Mouse (Mus musculus): ENCODE measurements around the gene Ly6g6c. TPM values are rescaled to one million over a fixed set of nuclear protein-coding genes. Genes with fewer than 3 reads are reported as not detected.

Gene Ly6g6c
- polyA plus RNA-seq, 1 experiment from 2014 or later, result 0.39 TPM

DNA sequence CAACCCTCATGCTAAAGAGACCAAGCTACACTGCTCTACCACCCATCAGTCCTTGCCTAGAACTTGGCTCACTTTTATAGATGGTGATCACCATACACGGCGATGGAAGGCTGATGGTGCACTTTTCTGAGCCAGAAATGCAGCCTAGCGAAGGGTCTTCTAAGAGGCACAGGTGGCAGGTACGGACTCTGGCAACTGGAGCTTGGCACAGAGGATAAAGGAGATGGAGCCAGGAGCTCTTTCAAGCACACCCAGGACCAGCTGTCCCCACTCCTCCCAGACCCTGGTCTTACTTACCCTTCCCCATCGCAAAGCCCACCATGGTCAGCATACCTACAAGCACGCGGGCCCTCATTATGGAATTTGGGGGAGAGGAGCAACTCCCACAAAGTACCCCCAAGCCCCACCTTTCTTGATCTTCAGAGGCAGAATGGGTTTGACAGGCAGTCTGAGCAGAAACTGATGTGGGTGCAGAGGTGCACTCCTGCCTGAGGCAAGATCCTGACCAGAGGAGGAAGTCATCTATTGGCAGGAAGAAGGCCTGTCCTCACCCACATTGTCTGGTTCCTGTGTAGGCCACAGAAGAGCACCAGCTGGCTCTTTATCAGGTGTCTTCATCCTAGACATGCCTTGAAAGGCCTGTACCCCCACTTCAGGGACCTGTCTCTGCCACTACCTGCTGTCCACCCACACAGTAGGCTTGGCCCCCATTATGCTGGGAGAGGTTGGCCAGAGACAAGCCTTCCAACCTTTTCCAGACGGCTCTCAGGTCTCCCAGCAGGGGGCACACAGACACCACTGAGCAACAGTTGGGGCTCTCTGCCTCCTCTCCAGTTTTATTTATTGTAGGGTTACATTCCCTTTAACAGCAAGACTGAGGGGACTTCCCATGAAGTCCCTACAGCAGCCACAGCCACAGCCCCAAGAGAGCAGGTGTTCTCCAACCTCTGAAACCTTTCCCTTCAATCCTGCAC lies 50.1 kb downstream of the Ly6g6c start, which contains the start of gene Ly6g5b:
Ly6g5b (minus strand) TSS at position 383 of the 974 bp plus-strand sequence.
- WGBS, result 84% methylated on average over 8 of the region's 8 CpGs
- Histone ChIP-seq H3K36me3 (peaks cover 54% of the 10 kb centered on the region), H3K9ac (no peak within 1 kb of the TSS)

More for the DNA sequence above, 50.1 kb downstream of the Ly6g6c start, which contains the start of gene Ly6g5b:
- no peak within 1 kb of the TSS for H3K27ac ChIP-seq
- no peaks in the 10 kb centered on the region for H3K9me3 ChIP-seq
- no peak within 1 kb of the TSS for H3K4me2 ChIP-seq
- no peak for ATAC-seq (ENCODE audit: borderline replicate concordance, extremely low read depth, low FRiP score, low TSS enrichment)
- H3K27me3 ChIP-seq, result no peaks in the 10 kb centered on the region
- peaks cover 8% of the 10 kb centered on the region for H3K4me1 ChIP-seq
- no peak within 1 kb of the TSS for H3K4me3 ChIP-seq

Other genes with a start within 250 kb of the Ly6g6c start
- gene Stk19, start 228.4 kb upstream of the Ly6g6c start, polyA plus RNA-seq (2015; fragmentation: Nextera tagmentation; extraction: Ambion mirVana), result 32.7 and 33.7 TPM in 2 replicates
- gene Dxo, start 228.4 kb upstream of the Ly6g6c start, polyA plus RNA-seq (2015; fragmentation: Nextera tagmentation; extraction: Ambion mirVana), result 63.0 and 63.3 TPM in 2 replicates
- 50.8 and 54.0 TPM in 2 replicates for gene Skiv2l, start 215.2 kb upstream of the Ly6g6c start, polyA plus RNA-seq (2015; fragmentation: Nextera tagmentation; extraction: Ambion mirVana)
- 92.6 and 95.7 TPM in 2 replicates for gene Nelfe, start 215.0 kb upstream of the Ly6g6c start, polyA plus RNA-seq (2015; fragmentation: Nextera tagmentation; extraction: Ambion mirVana)
- gene Cfb, start 202.9 kb upstream of the Ly6g6c start, polyA plus RNA-seq (2015; fragmentation: Nextera tagmentation; extraction: Ambion mirVana), result 2.8 and 3.1 TPM in 2 replicates
- gene Zbtb12, start 185.9 kb upstream of the Ly6g6c start, polyA plus RNA-seq (2015; fragmentation: Nextera tagmentation; extraction: Ambion mirVana), result 2.6 and 2.7 TPM in 2 replicates
- gene Gm20547, start 183.3 kb upstream of the Ly6g6c start, polyA plus RNA-seq (2015; fragmentation: Nextera tagmentation; extraction: Ambion mirVana), result not detected in 2 replicates
- 2.6 and 2.9 TPM in 2 replicates for gene C2, start 167.1 kb upstream of the Ly6g6c start, polyA plus RNA-seq (2015; fragmentation: Nextera tagmentation; extraction: Ambion mirVana)
- gene Ehmt2, start 166.9 kb upstream of the Ly6g6c start, polyA plus RNA-seq (2015; fragmentation: Nextera tagmentation; extraction: Ambion mirVana), result 64.9 and 69.9 TPM in 2 replicates
- 0.94 and 1.5 TPM in 2 replicates for gene Slc44a4, start 150.9 kb upstream of the Ly6g6c start, polyA plus RNA-seq (2015; fragmentation: Nextera tagmentation; extraction: Ambion mirVana)
- 17.3 and 17.9 TPM in 2 replicates for gene Neu1, start 134.1 kb upstream of the Ly6g6c start, polyA plus RNA-seq (2015; fragmentation: Nextera tagmentation; extraction: Ambion mirVana)
- gene Hspa1b, start 106.2 kb upstream of the Ly6g6c start, polyA plus RNA-seq (2015; fragmentation: Nextera tagmentation; extraction: Ambion mirVana), result 0.15 and 0.26 TPM in 2 replicates
- not detected in 2 replicates for gene Gm20481, start 95.5 kb upstream of the Ly6g6c start, polyA plus RNA-seq (2015; fragmentation: Nextera tagmentation; extraction: Ambion mirVana)
- 3.4 and 3.8 TPM in 2 replicates for gene Hspa1a, start 93.2 kb upstream of the Ly6g6c start, polyA plus RNA-seq (2015; fragmentation: Nextera tagmentation; extraction: Ambion mirVana)
- 0.45 and 0.79 TPM in 2 replicates for gene Hspa1l, start 92.7 kb upstream of the Ly6g6c start, polyA plus RNA-seq (2015; fragmentation: Nextera tagmentation; extraction: Ambion mirVana)
- 210 and 216 TPM in 2 replicates for gene Lsm2, start 83.5 kb upstream of the Ly6g6c start, polyA plus RNA-seq (2015; fragmentation: Nextera tagmentation; extraction: Ambion mirVana)
- gene Vars, start 64.4 kb upstream of the Ly6g6c start, polyA plus RNA-seq (2015; fragmentation: Nextera tagmentation; extraction: Ambion mirVana), result 128 and 129 TPM in 2 replicates
- 0.14 and 0.25 TPM in 2 replicates for gene Vwa7, start 48.8 kb upstream of the Ly6g6c start, polyA plus RNA-seq (2015; fragmentation: Nextera tagmentation; extraction: Ambion mirVana)
- 7.2 and 7.7 TPM in 2 replicates for gene Sapcd1, start 37.4 kb upstream of the Ly6g6c start, polyA plus RNA-seq (2015; fragmentation: Nextera tagmentation; extraction: Ambion mirVana)
- gene Msh5, start 18.6 kb upstream of the Ly6g6c start, polyA plus RNA-seq (2015; fragmentation: Nextera tagmentation; extraction: Ambion mirVana), result 4.4 TPM in 2 replicates
- gene Clic1, start 15.4 kb upstream of the Ly6g6c start, polyA plus RNA-seq (2015; fragmentation: Nextera tagmentation; extraction: Ambion mirVana), result 283 and 300 TPM in 2 replicates
- 330 and 333 TPM in 2 replicates for gene Ddah2, start 6.4 kb upstream of the Ly6g6c start, polyA plus RNA-seq (2015; fragmentation: Nextera tagmentation; extraction: Ambion mirVana)
- 0.67 and 0.93 TPM in 2 replicates for gene Mpig6b, start 796 bp downstream of the Ly6g6c start, polyA plus RNA-seq (2015; fragmentation: Nextera tagmentation; extraction: Ambion mirVana)
- 0.96 and 1.2 TPM in 2 replicates for gene Ly6g6e, start 11.5 kb downstream of the Ly6g6c start, polyA plus RNA-seq (2015; fragmentation: Nextera tagmentation; extraction: Ambion mirVana)
- 5.2 and 6.7 TPM in 2 replicates for gene Ly6g6d, start 12.7 kb downstream of the Ly6g6c start, polyA plus RNA-seq (2015; fragmentation: Nextera tagmentation; extraction: Ambion mirVana)
- 0.23 and 0.51 TPM in 2 replicates for gene Ly6g6f, start 20.2 kb downstream of the Ly6g6c start, polyA plus RNA-seq (2015; fragmentation: Nextera tagmentation; extraction: Ambion mirVana)
- gene Abhd16a, start 23.9 kb downstream of the Ly6g6c start, polyA plus RNA-seq (2015; fragmentation: Nextera tagmentation; extraction: Ambion mirVana), result 94.8 and 95.6 TPM in 2 replicates
- gene Ly6g5c, start 42.9 kb downstream of the Ly6g6c start, polyA plus RNA-seq (2015; fragmentation: Nextera tagmentation; extraction: Ambion mirVana), result not detected in 2 replicates
- 0.79 and 0.95 TPM in 2 replicates for gene Ly6g5b, start 50.0 kb downstream of the Ly6g6c start, polyA plus RNA-seq (2015; fragmentation: Nextera tagmentation; extraction: Ambion mirVana)
- 17.7 and 18.0 TPM in 2 replicates for gene Gpank1, start 56.1 kb downstream of the Ly6g6c start, polyA plus RNA-seq (2015; fragmentation: Nextera tagmentation; extraction: Ambion mirVana)
- gene Csnk2b, start 56.7 kb downstream of the Ly6g6c start, polyA plus RNA-seq (2015; fragmentation: Nextera tagmentation; extraction: Ambion mirVana), result 265 TPM in 2 replicates
- gene D17H6S53E, start 61.0 kb downstream of the Ly6g6c start, polyA plus RNA-seq (2015; fragmentation: Nextera tagmentation; extraction: Ambion mirVana), result 9.6 and 9.7 TPM in 2 replicates
- gene Apom, start 66.7 kb downstream of the Ly6g6c start, polyA plus RNA-seq (2015; fragmentation: Nextera tagmentation; extraction: Ambion mirVana), result 1.0 and 3.9 TPM in 2 replicates
- gene Bag6, start 69.8 kb downstream of the Ly6g6c start, polyA plus RNA-seq (2015; fragmentation: Nextera tagmentation; extraction: Ambion mirVana), result 48.6 and 51.2 TPM in 2 replicates
- gene Prrc2a, start 99.5 kb downstream of the Ly6g6c start, polyA plus RNA-seq (2015; fragmentation: Nextera tagmentation; extraction: Ambion mirVana), result 169 and 179 TPM in 2 replicates
- gene Aif1, start 110.7 kb downstream of the Ly6g6c start, polyA plus RNA-seq (2015; fragmentation: Nextera tagmentation; extraction: Ambion mirVana), result 6.9 and 9.0 TPM in 2 replicates
- gene Lst1, start 123.1 kb downstream of the Ly6g6c start, polyA plus RNA-seq (2015; fragmentation: Nextera tagmentation; extraction: Ambion mirVana), result 12.1 and 13.0 TPM in 2 replicates
- gene Ltb, start 129.1 kb downstream of the Ly6g6c start, polyA plus RNA-seq (2015; fragmentation: Nextera tagmentation; extraction: Ambion mirVana), result 0.65 and 2.2 TPM in 2 replicates
- gene Tnf, start 136.6 kb downstream of the Ly6g6c start, polyA plus RNA-seq (2015; fragmentation: Nextera tagmentation; extraction: Ambion mirVana), result 0.16 TPM in 1 of 2 replicates, not detected in the other
- gene Lta, start 140.0 kb downstream of the Ly6g6c start, polyA plus RNA-seq (2015; fragmentation: Nextera tagmentation; extraction: Ambion mirVana), result 0.11 and 0.21 TPM in 2 replicates
- gene Gm16181, start 155.4 kb downstream of the Ly6g6c start, polyA plus RNA-seq (2015; fragmentation: Nextera tagmentation; extraction: Ambion mirVana), result 0.70 and 0.75 TPM in 2 replicates
- 3.4 and 4.3 TPM in 2 replicates for gene Atp6v1g2, start 168.3 kb downstream of the Ly6g6c start, polyA plus RNA-seq (2015; fragmentation: Nextera tagmentation; extraction: Ambion mirVana)
- gene Nfkbil1, start 170.4 kb downstream of the Ly6g6c start, polyA plus RNA-seq (2015; fragmentation: Nextera tagmentation; extraction: Ambion mirVana), result 13.2 and 13.4 TPM in 2 replicates
- gene Ddx39b, start 176.4 kb downstream of the Ly6g6c start, polyA plus RNA-seq (2015; fragmentation: Nextera tagmentation; extraction: Ambion mirVana), result 512 and 523 TPM in 2 replicates
- 114 and 138 TPM in 2 replicates for gene H2-D1, start 197.3 kb downstream of the Ly6g6c start, polyA plus RNA-seq (2015; fragmentation: Nextera tagmentation; extraction: Ambion mirVana)

Data from lung, embryonic 15.5 days (tissue).